Comparison of ENCODE assay signal across 11 mouse cellular contexts in genomic region chr3:52143017-52143416, GRCm38 (mm10).
"Had no signal": no experiment of that assay in that cellular context is flagged by ENCODE, and none has a peak within 500 bp of the region (broad histone marks: within the 10 kb centered on the region; RNA-seq: fewer than 3 reads in every experiment).

No protein-coding gene starts in this region.

- H3K4me3 ChIP-seq: layer of hippocampus, adult 2 months; limb, embryonic 12.5 days; liver, embryonic 13.5 days; midbrain, embryonic 13.5 days had no signal

- H3K4me2 ChIP-seq: limb, embryonic 12.5 days; liver, embryonic 13.5 days; midbrain, embryonic 13.5 days had no signal

- ATAC-seq: liver, postnatal 0 days; midbrain, embryonic 13.5 days had no signal

- H3K4me1 ChIP-seq: limb, embryonic 12.5 days; liver, embryonic 13.5 days; midbrain, embryonic 13.5 days had no signal

- DNase-seq: kidney, adult 8-10 months; kidney, postnatal 10 days; kidney, postnatal 4 days; liver; liver, embryonic 13.5 days; liver, postnatal 0 days; right cerebral cortex, postnatal 14 days; thymus, postnatal 36 days had no signal

- H3K27ac ChIP-seq: layer of hippocampus, adult 2 months; limb, embryonic 12.5 days; liver, embryonic 13.5 days; midbrain, embryonic 13.5 days had no signal

- H3K9me3 ChIP-seq: limb, embryonic 12.5 days; liver, embryonic 13.5 days; midbrain, embryonic 13.5 days had no signal

- H3K9ac ChIP-seq: limb, embryonic 12.5 days; liver, embryonic 13.5 days; liver, postnatal 0 days; midbrain, embryonic 13.5 days had no signal

- H3K27me3 ChIP-seq: limb, embryonic 12.5 days; midbrain, embryonic 13.5 days had no signal

- H3K36me3 ChIP-seq: limb, embryonic 12.5 days; liver, embryonic 13.5 days; midbrain, embryonic 13.5 days had no signal
